Mouse (Mus musculus): Measurements from ENCODE around the gene Fam129c. TPM values are rescaled to one million over a fixed set of nuclear protein-coding genes. Genes with fewer than 3 reads are reported as not detected.

Gene Fam129c
- 1.0 and 9.7 TPM in 2 replicates for total RNA-seq (2017)

DNA sequence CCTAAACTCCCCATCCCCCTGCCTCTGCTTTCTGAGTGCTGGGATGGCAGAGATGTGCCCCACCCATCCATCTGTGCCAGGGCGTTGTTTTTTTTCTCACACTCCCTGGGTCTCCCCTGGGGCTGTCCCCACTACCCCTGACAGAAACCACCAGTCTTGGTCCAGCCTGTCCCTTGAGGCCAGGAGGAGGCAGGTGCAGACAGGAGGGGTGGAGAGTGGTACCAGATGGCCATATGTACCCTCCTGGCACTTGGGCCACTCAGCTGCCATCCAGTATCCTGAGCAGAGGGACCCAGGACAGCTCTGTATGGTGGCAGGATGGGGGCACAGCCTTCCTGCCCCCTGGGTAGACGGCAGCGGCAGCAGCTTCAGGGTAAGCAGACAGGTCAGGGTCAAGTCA, at the start of gene Fam129c:
Gene Fam129c (plus strand): TSS at position 198 of the 400 bp plus-strand sequence.
- no peak for ATAC-seq (replicated peaks in 1 of 2; ENCODE audit: insufficient read depth in 1 of 2, low FRiP score in 2 of 2, low TSS enrichment in 1 of 2, low read depth in 1 of 2, poor library complexity in 2 of 2, severe bottlenecking in 2 of 2)

DNA sequence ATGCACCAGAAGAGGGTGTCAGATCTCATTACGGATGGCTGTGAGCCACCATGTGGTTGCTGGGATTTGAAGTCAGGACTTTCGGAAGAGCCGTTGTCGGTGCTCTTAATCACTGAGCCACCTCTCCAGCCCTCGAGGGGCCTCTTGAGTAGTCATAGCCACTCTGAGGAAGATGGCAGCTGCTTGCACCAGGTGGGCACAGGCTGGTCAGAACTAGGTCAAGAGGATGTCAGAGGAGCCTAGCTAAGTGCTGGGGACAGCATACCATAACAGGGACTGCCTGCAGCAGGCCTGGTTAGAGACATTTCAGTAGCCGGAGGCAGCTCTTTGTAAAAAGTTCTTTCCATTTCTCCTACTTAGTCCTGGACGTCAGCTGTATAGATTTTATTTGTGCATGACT, 46.7 kb upstream of the Fam129c start:
- ATAC-seq (replicated peaks in 1 of 2; ENCODE audit: insufficient read depth in 1 of 2, low FRiP score in 2 of 2, low TSS enrichment in 1 of 2, low read depth in 1 of 2, poor library complexity in 2 of 2, severe bottlenecking in 2 of 2): no peak

GRCm38 (mm10) chr8:71552770-71553169, 44.7 kb upstream of the Fam129c start:
- ATAC-seq (replicated peaks in 1 of 2; ENCODE audit: insufficient read depth in 1 of 2, low FRiP score in 2 of 2, low TSS enrichment in 1 of 2, low read depth in 1 of 2, poor library complexity in 2 of 2, severe bottlenecking in 2 of 2): no peak

- ATAC-seq (replicated peaks in 1 of 2; ENCODE audit: insufficient read depth in 1 of 2, low FRiP score in 2 of 2, low TSS enrichment in 1 of 2, low read depth in 1 of 2, poor library complexity in 2 of 2, severe bottlenecking in 2 of 2): no peak
Measured at GRCm38 (mm10) chr8:71554001-71554400, 43.4 kb upstream of the Fam129c start.

DNA sequence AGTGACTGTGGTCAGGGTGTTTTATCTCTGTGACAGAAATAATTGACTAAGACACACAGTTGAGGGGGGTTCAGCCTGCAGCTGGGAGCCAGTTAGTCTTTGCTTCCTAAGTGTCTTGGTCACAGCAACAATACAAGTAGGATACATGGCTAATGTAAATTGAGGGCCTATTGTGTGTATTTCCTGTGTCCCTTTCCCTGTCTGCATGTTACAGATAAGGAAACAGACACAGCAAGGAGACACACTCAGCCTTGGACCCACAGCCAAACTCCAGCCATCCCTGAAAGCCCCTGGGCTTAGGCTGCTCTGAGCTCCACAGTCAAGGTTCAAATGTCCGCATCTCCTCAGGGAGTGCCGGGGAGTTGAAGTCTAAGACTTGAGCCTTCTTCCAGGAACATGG, 42.8 kb upstream of the Fam129c start:
- no peak for ATAC-seq (replicated peaks in 1 of 2; ENCODE audit: insufficient read depth in 1 of 2, low FRiP score in 2 of 2, low TSS enrichment in 1 of 2, low read depth in 1 of 2, poor library complexity in 2 of 2, severe bottlenecking in 2 of 2)

- no peak for ATAC-seq (replicated peaks in 1 of 2; ENCODE audit: insufficient read depth in 1 of 2, low FRiP score in 2 of 2, low TSS enrichment in 1 of 2, low read depth in 1 of 2, poor library complexity in 2 of 2, severe bottlenecking in 2 of 2)
Measured at GRCm38 (mm10) chr8:71558071-71558957, 39.1 kb upstream of the Fam129c start, which contains the start of gene Tmem221. TSS of gene Tmem221 (minus strand) at chr8:71558871.

DNA sequence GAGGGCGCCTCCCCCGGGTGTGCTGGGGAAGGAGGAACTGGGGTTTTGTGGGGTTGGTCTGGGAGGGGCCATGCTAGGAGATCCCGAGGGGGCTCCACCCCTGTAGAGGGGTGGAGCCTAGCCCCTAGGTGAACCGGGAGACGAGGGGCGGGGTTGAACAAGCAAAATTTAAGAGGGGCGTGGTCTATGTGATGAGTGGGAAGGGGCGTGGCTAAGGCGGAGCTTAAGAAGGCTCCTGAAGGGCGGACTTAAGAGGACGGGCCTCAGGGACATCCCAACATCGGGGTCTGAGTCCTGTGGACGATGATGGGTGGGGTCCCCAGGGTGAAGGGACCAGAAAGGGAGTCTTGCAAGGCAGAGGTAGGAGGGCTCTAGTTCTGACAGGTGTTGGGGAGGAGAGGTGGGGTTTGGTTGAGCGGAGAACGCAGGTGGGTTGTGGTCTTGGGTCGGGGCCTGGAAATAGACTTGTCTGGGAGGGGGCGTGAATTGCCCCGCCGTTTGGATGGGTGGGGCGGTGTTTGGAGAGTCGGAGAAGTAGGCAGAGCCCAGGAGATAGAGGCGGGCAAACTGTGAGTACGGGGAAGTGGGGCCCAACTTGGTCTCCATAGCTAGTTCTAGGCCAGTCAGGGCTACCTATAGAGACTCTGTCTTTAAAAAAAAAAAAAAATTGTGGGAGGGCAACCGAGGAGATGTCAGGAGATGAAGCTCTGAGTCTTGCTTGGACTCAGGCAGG, 38.3 kb upstream of the Fam129c start:
- ATAC-seq (replicated peaks in 1 of 2; ENCODE audit: insufficient read depth in 1 of 2, low FRiP score in 2 of 2, low TSS enrichment in 1 of 2, low read depth in 1 of 2, poor library complexity in 2 of 2, severe bottlenecking in 2 of 2): peak; percentile 56 to 63

DNA sequence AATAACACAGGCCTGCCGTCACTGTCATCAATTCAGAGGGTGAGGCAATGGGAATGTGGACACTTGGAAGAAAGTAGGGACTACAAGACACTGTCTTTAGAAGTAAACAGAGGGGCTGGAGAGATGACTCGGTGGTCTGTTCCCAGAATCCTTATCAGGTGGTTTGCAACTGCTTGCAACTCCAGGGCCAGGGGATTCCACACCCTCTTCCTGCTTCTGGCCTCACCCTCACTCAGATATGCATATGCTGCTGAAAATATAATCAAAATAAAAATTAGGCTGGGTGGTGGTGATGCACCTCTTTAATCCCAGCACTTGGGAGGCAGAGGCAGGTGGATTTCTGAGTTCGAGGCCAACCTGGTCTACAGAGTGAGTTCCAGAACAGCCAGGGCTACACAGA, 37.4 kb upstream of the Fam129c start:
- ATAC-seq (replicated peaks in 1 of 2; ENCODE audit: insufficient read depth in 1 of 2, low FRiP score in 2 of 2, low TSS enrichment in 1 of 2, low read depth in 1 of 2, poor library complexity in 2 of 2, severe bottlenecking in 2 of 2): no peak

- no peak for ATAC-seq (replicated peaks in 1 of 2; ENCODE audit: insufficient read depth in 1 of 2, low FRiP score in 2 of 2, low TSS enrichment in 1 of 2, low read depth in 1 of 2, poor library complexity in 2 of 2, severe bottlenecking in 2 of 2)
Measured at GRCm38 (mm10) chr8:71560765-71561164, 36.7 kb upstream of the Fam129c start.

DNA sequence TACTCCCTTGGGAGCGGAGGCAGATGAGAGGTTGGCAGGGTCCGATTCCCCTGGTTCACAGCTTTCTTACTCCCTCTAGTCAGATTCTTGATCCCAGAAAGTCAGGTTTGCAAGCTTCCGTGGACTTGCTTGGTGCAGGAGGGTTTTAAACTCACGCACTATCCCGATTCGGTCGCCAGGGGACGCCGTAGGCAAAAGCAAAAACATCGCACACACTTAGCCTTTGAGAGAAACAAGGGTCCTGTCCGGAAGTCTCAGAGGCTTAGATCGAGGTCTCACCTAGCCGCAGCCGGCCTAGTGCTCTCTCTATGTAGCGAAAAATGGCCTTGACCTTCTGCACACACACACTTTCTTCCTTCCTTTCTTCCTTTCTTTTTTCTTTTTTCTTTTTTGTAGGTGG, 36.0 kb upstream of the Fam129c start:
- peak; percentile 56 to 60 for ATAC-seq (replicated peaks in 1 of 2; ENCODE audit: insufficient read depth in 1 of 2, low FRiP score in 2 of 2, low TSS enrichment in 1 of 2, low read depth in 1 of 2, poor library complexity in 2 of 2, severe bottlenecking in 2 of 2)

- ATAC-seq (replicated peaks in 1 of 2; ENCODE audit: insufficient read depth in 1 of 2, low FRiP score in 2 of 2, low TSS enrichment in 1 of 2, low read depth in 1 of 2, poor library complexity in 2 of 2, severe bottlenecking in 2 of 2): peak; percentile 63 to 75
Measured at GRCm38 (mm10) chr8:71562751-71563150, 34.7 kb upstream of the Fam129c start.

DNA sequence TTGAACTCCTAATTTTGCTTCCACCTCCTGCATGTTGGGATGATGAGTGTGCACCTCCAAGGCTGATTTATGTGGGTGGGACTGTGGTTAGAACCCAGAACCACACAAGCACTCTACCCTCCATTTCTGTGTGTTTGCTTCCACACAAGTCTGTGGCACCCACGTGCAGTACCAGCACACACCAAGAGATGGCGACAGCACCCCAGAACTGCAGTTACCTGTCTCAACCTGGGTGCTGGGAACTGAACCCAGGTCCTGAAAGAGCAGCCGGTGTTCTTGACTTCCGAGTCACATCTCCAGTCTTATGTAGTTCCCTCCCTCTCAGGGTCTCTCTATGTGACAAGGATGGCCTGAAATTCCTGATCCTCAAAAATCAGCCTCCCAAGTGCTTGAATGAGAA, 33.5 kb upstream of the Fam129c start:
- ATAC-seq (replicated peaks in 1 of 2; ENCODE audit: insufficient read depth in 1 of 2, low FRiP score in 2 of 2, low TSS enrichment in 1 of 2, low read depth in 1 of 2, poor library complexity in 2 of 2, severe bottlenecking in 2 of 2): no peak

DNA sequence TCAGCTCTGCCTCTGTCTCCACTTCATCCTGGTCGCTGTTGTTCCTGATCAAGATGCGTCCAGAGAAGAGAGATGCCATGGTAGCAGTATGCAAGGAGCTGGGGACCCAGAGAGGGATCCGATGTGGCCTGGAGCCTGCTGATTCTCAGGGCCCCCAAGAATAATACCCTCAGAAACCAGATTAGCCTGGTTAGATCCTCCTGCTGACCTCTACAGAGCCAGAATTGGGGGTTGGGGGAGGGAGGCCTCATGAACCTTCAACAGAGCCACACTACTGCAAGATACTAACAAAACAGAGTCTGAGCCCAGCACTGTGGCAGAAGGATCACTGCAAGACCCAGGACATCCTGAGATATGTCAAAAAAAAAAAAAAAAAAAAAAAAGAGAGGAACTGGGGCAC, 30.9 kb upstream of the Fam129c start, which contains the start of gene Nxnl1:
Gene Nxnl1 (minus strand): TSS at position 101 of the 400 bp plus-strand sequence.
- ATAC-seq (replicated peaks in 1 of 2; ENCODE audit: insufficient read depth in 1 of 2, low FRiP score in 2 of 2, low TSS enrichment in 1 of 2, low read depth in 1 of 2, poor library complexity in 2 of 2, severe bottlenecking in 2 of 2): no peak

- ATAC-seq (replicated peaks in 1 of 2; ENCODE audit: insufficient read depth in 1 of 2, low FRiP score in 2 of 2, low TSS enrichment in 1 of 2, low read depth in 1 of 2, poor library complexity in 2 of 2, severe bottlenecking in 2 of 2): no peak
Measured at GRCm38 (mm10) chr8:71567587-71567986, 29.9 kb upstream of the Fam129c start.

DNA sequence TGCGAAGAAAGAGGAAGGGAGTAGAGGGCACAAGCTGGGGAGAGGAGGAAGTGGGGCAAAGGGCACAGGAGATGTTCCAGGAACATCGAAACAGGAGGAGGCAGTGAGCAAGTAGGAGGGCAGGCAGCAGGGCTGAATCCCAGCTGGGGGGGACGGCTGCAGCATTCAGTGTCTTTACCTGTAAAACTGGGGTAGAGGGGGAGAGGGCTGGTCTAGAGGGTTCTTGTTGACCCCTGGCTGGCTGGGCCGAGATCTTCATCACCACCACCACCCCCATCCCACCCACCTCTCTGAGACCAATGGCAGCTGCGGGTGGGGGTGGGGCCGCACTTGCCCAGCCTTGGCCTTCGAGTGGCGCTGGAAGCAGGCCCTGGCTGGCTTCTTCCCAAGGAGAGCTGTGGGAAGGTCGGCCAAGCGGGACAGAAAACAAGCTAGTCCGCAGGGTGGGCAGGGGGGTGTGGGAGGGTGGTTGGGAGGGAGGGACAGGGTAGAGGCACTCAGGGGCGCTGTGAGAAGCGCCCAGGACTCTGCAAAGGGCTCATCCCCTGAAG, 29.0 kb upstream of the Fam129c start, which contains the start of gene Slc27a1:
Gene Slc27a1 (plus strand): TSS at position 496 of the 551 bp plus-strand sequence.
- no peak for ATAC-seq (replicated peaks in 1 of 2; ENCODE audit: insufficient read depth in 1 of 2, low FRiP score in 2 of 2, low TSS enrichment in 1 of 2, low read depth in 1 of 2, poor library complexity in 2 of 2, severe bottlenecking in 2 of 2)

DNA sequence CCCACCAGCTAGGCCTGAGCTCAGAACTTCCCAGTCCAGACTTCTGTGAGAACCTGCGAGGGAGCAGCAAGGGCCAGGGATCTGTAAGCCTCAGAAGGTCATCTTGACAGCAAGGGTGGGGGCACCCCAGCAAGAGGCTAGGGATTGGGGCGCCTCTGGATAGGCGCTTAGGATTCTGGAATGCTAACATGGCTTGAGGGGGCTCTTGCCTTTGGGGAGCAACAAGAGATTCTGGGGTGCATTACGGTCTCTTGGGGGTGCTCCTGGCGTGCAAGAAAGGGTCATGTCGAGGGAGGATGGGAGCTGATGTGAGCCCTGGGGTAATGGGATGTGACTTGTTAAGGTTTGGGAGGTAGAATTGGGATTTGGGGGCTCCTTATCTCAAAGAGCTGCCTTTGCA, 28.5 kb upstream of the Fam129c start:
- ATAC-seq (replicated peaks in 1 of 2; ENCODE audit: insufficient read depth in 1 of 2, low FRiP score in 2 of 2, low TSS enrichment in 1 of 2, low read depth in 1 of 2, poor library complexity in 2 of 2, severe bottlenecking in 2 of 2): no peak

DNA sequence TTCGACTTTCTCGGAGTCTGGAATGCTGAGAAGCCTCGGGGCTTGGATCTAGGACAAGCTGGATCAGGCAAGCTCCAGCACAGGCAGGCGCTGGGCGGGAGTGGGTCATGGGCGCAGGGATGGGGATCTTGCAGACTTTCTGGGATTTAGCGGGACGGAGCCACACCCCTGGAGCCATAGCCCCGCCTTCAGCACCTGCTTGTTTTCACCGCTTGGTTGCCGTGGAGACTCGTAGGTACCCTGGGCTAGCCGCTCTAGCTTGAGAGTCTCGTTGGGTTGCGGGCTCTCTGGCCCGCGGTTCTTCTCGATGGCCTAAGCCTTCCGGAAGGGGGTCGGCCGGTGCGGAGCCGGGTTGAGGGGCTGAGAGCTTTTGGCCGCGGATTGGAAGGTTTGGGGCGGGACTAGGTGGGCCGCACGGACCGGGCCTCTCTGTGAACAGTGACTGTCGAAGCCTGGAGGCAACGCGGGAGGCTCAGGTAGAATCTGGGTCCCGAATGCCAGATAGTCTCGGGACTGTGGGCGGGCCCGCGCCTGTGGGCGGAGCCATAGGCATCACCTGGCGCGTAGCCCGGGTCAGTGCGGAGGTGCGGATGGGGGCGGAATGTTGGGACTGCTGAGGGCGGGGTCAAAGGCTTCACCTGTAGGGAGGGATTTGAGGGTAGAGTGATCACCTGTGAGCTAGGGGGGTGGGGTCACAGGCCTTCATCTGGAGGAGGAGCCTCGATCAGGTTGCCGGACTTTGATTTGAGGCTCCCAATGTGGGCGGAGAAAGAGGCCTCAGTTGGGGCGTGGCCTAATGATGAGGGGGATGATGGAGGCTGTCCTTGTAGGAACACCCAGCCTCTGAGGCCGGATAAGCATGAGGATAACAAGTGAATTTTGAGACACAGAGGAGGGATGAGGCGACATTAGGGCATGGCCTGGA, 27.8 kb upstream of the Fam129c start:
- peak; percentile 59 to 62 for ATAC-seq (replicated peaks in 1 of 2; ENCODE audit: insufficient read depth in 1 of 2, low FRiP score in 2 of 2, low TSS enrichment in 1 of 2, low read depth in 1 of 2, poor library complexity in 2 of 2, severe bottlenecking in 2 of 2)
